Mouse (Mus musculus): Measurements from ENCODE around the gene Pcbd2.

- TF ChIP-seq CHD2 (IDR thresholded peaks at IDR 0.05; ENCODE audit: low read depth, low read length), result no peak
- TF ChIP-seq MAFK (IDR thresholded peaks at IDR 0.05; ENCODE audit: insufficient read depth, low read depth, low read length), result no peak
- TF ChIP-seq ZC3H11A (IDR thresholded peaks at IDR 0.05; ENCODE audit: borderline replicate concordance, low read depth, low read length), result no peak
- no peak for TF ChIP-seq HCFC1 (IDR thresholded peaks at IDR 0.05; ENCODE audit: borderline replicate concordance, insufficient read depth, low read length)
Observed at GRCm38 (mm10) chr13:55786120-55786519, 59.0 kb downstream of the Pcbd2 start.

All from ES-E14 (cell line).